ENCODE assay signal across 11 mouse cellular contexts in the genomic region with DNA sequence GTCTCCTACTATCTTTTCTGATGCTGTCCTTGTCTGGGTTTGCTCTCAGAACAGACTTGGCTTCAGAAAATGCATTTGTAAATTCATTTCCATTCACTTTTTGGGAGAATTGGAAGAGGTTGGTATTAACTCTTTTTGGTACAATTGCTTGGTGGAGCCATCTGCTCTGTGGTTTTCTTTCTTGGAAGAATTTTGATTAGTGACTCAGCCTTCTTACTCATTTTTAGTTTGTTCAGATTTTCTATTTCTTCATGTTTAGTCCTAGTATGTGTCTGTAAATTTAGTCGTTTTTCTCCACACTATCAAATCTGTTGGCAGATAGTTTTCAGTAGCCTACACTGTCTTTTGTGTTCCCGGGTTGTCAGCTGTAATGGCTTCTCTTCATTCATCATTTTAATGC.
"Had no signal": no experiment of that assay in that cellular context is flagged by ENCODE, and none has a peak within 500 bp of the region (broad histone marks: within the 10 kb centered on the region; RNA-seq: fewer than 3 reads in every experiment).

No protein-coding gene starts in this region.

- H3K4me1 ChIP-seq: limb, embryonic 13.5 days; midbrain, embryonic 10.5 days; neural tube, embryonic 12.5 days had no signal

- H3K9me3 ChIP-seq: limb, embryonic 13.5 days; midbrain, embryonic 10.5 days; neural tube, embryonic 12.5 days had no signal

- DNase-seq: kidney, adult 8-10 months; kidney, postnatal 25 days; layer of hippocampus, adult 9-11 months; lung, adult 2 months; lung, postnatal 4 days; midbrain, embryonic 14.5 days; thymus, postnatal 4 days had no signal

- H3K36me3 ChIP-seq: limb, embryonic 13.5 days; midbrain, embryonic 10.5 days; neural tube, embryonic 12.5 days had no signal

- H3K27ac ChIP-seq: limb, embryonic 13.5 days; liver, embryonic 14.5 days; midbrain, embryonic 10.5 days; neural tube, embryonic 12.5 days had no signal

- H3K27me3 ChIP-seq: limb, embryonic 13.5 days; neural tube, embryonic 12.5 days had no signal

- H3K4me3 ChIP-seq: limb, embryonic 13.5 days; midbrain, embryonic 10.5 days; neural tube, embryonic 12.5 days had no signal
